Mouse (Mus musculus) granulocyte monocyte progenitor cell, adult 5-6 weeks (primary cell): ENCODE data around the gene Tns4. TPM values are rescaled to one million over a fixed set of nuclear protein-coding genes. Genes with fewer than 3 reads are reported as not detected.
A peak's percentile ranks its signal among the peaks of the same experiment; 100 is the strongest.

Experiments used
- ATAC-seq: replicated peaks from 2 replicates; pipeline ENCODE4 v1.8.0; 2016; ENCODE audit warnings: mild to moderate bottlenecking, moderate TSS enrichment, inconsistent platforms; ENCODE audit not compliant: poor library complexity, severe bottlenecking
- total RNA-seq, 2 experiments: library from RNA; stranded (forward) in 1 of 2; stranded (reverse) in 1 of 2; fragments of 200-712, 200-1000 nt in 1 of 2; fragments of >200 nt in 1 of 2; fragmentation: Nextera tagmentation in 1 of 2; gene quantifications; 2 replicates each; pipeline ENCODE4 v1.2.3; 2014 to 2017

Tns4 gene
- total RNA-seq, 2 experiments from 2014 or later, result 0.62 to 2.8 TPM

GRCm38 (mm10) chr11:99060435-99060834, 28.7 kb downstream of the Tns4 start:
- no peak for ATAC-seq

- no peak for ATAC-seq
Measured at GRCm38 (mm10) chr11:99055571-99056452, 33.3 kb downstream of the Tns4 start.

GRCm38 (mm10) chr11:99055143-99055542, 34.0 kb downstream of the Tns4 start:
- ATAC-seq, result no peak

- ATAC-seq, result no peak
Measured at GRCm38 (mm10) chr11:99047643-99048042, 41.5 kb downstream of the Tns4 start.

- ATAC-seq, result no peak
Measured at GRCm38 (mm10) chr11:99047120-99047519, 42.0 kb downstream of the Tns4 start.

- ATAC-seq, result no peak
Measured at GRCm38 (mm10) chr11:99045159-99045889, 43.8 kb downstream of the Tns4 start.

- no peak for ATAC-seq
Measured at GRCm38 (mm10) chr11:99044306-99044705, 44.8 kb downstream of the Tns4 start.

- ATAC-seq, result no peak
Measured at GRCm38 (mm10) chr11:99043632-99044031, 45.5 kb downstream of the Tns4 start.

- peak; percentile 49 for ATAC-seq
Measured at GRCm38 (mm10) chr11:99042834-99043431, 46.2 kb downstream of the Tns4 start.

GRCm38 (mm10) chr11:99041841-99042780, 47.0 kb downstream of the Tns4 start:
- ATAC-seq, result no peak

- ATAC-seq, result peak; percentile 38
Measured at GRCm38 (mm10) chr11:99041051-99041729, 47.9 kb downstream of the Tns4 start, which contains the start of gene Igfbp4. Igfbp4 (plus strand) TSS chr11:99041244.

GRCm38 (mm10) chr11:99040346-99040974, 48.6 kb downstream of the Tns4 start:
- no peak; the same call in 1 of the 2 replicates for ATAC-seq

- peak; percentile 50 for ATAC-seq
Measured at GRCm38 (mm10) chr11:99039782-99040181, 49.3 kb downstream of the Tns4 start.

GRCm38 (mm10) chr11:99036254-99036653, 52.9 kb downstream of the Tns4 start:
- no peak for ATAC-seq

GRCm38 (mm10) chr11:99035350-99035749, 53.8 kb downstream of the Tns4 start:
- ATAC-seq, result no peak

- ATAC-seq, result no peak
Measured at GRCm38 (mm10) chr11:99026899-99027440, 62.1 kb downstream of the Tns4 start.

- ATAC-seq, result no peak
Measured at GRCm38 (mm10) chr11:99025878-99026277, 63.2 kb downstream of the Tns4 start.

- no peak for ATAC-seq
Measured at GRCm38 (mm10) chr11:99024468-99025134, 64.5 kb downstream of the Tns4 start.
